Mouse (Mus musculus) forebrain, embryonic 11.5 days (tissue): ENCODE results near the gene Slc9a1. TPM values are rescaled to one million over a fixed set of nuclear protein-coding genes. Genes with fewer than 3 reads are reported as not detected.

Experiments
- microRNA-seq: library from miRNA; unstranded; fragments of <30 nt; microRNA quantifications from one replicate; pipeline ENCODE4, GENCODE M21; 2016; ENCODE audit not compliant: insufficient number of aligned reads
- polyA plus RNA-seq: library from polyadenylated mRNA; unstranded; fragments of >200 nt; fragmentation: Nextera tagmentation; extraction: Ambion mirVana; gene quantifications from 2 replicates; pipeline ENCODE4 v1.2.1, GENCODE M21; 2014

Slc9a1 gene
- polyA plus RNA-seq, 1 experiment from 2014 or later: 9.4 TPM

Small RNA genes within 50 kb of the gene (microRNA-seq; reads per million reads assigned to microRNA genes)
- gene Mir5122: 4.2 reads per million

Other genes with a start within 250 kb of the Slc9a1 start
- gene Wasf2, start 239.2 kb upstream of the Slc9a1 start, polyA plus RNA-seq: 28.8 and 33.2 TPM in 2 replicates
- not detected in 2 replicates for gene Cd164l2, start 157.6 kb upstream of the Slc9a1 start, polyA plus RNA-seq
- 0.37 TPM in 1 of 2 replicates, not detected in the other for gene Gpr3, start 157.2 kb upstream of the Slc9a1 start, polyA plus RNA-seq
- 1.2 and 3.0 TPM in 2 replicates for gene Map3k6, start 128.9 kb upstream of the Slc9a1 start, polyA plus RNA-seq
- gene Sytl1, start 106.6 kb upstream of the Slc9a1 start, polyA plus RNA-seq: 1.5 and 2.8 TPM in 2 replicates
- gene Tmem222, start 91.9 kb upstream of the Slc9a1 start, polyA plus RNA-seq: 80.6 and 90.9 TPM in 2 replicates
- gene Wdtc1, start 16.2 kb upstream of the Slc9a1 start, polyA plus RNA-seq: 21.0 and 24.7 TPM in 2 replicates
- 0.76 and 0.80 TPM in 2 replicates for gene Tent5b, start 110.4 kb downstream of the Slc9a1 start, polyA plus RNA-seq
- 1.8 and 1.9 TPM in 2 replicates for gene Trnp1, start 128.8 kb downstream of the Slc9a1 start, polyA plus RNA-seq
- 1.1 and 2.1 TPM in 2 replicates for gene Kdf1, start 149.3 kb downstream of the Slc9a1 start, polyA plus RNA-seq
- 348 and 363 TPM in 2 replicates for gene Nudc, start 176.3 kb downstream of the Slc9a1 start, polyA plus RNA-seq
- 0.16 TPM in 1 of 2 replicates, not detected in the other for gene Nr0b2, start 183.7 kb downstream of the Slc9a1 start, polyA plus RNA-seq
- 9.2 and 9.3 TPM in 2 replicates for gene Gpatch3, start 205.0 kb downstream of the Slc9a1 start, polyA plus RNA-seq
- gene Gpn2, start 214.7 kb downstream of the Slc9a1 start, polyA plus RNA-seq: 28.6 and 31.8 TPM in 2 replicates
- gene Sfn, start 232.5 kb downstream of the Slc9a1 start, polyA plus RNA-seq: 11.6 and 15.7 TPM in 2 replicates